Mouse (Mus musculus): ENCODE measurements around the gene Nek1.

GRCm38 (mm10) chr8:60962763-60963162 lies 30.2 kb upstream of the Nek1 start:
- TF ChIP-seq CTCF (IDR thresholded peaks at IDR 0.05; ENCODE audit: extremely low read depth, insufficient read depth, insufficient read length, insufficient replicate concordance) (no peak), POLR2A (IDR thresholded peaks at IDR 0.05; ENCODE audit: low read depth, low read length) (no peak)

Data from spleen, adult 2 months (tissue).